Mouse (Mus musculus): ENCODE data around the gene Lama1.
"Not testable (repeated sequence)": the region's sequence is repeated elsewhere in the genome, so short reads cannot be mapped to it uniquely, and the experiment has no call there.

Lama1 gene

GRCm38 (mm10) chr17:67841494-67841893 is 144.4 kb downstream of the Lama1 start:
- DNase-seq = not testable (repeated sequence)

- DNase-seq = no peak
Observed at GRCm38 (mm10) chr17:67861080-67861630, 164.1 kb downstream of the Lama1 start.

- peak; percentile 63 to 71 for DNase-seq
Observed at GRCm38 (mm10) chr17:67861744-67862535, 164.9 kb downstream of the Lama1 start.

GRCm38 (mm10) chr17:67864363-67864762 is 167.3 kb downstream of the Lama1 start:
- no peak for DNase-seq

GRCm38 (mm10) chr17:67864912-67865311 is 167.9 kb downstream of the Lama1 start:
- no peak for DNase-seq

- peak in 1 of 2 experiments; percentile 12 for DNase-seq
Observed at GRCm38 (mm10) chr17:67866026-67866425, 169.0 kb downstream of the Lama1 start.

GRCm38 (mm10) chr17:67866541-67867241 is 169.6 kb downstream of the Lama1 start:
- DNase-seq = no peak

GRCm38 (mm10) chr17:67869731-67870601 is 172.9 kb downstream of the Lama1 start:
- peak; percentile 64 to 67 for DNase-seq

Measured in lung, postnatal 4 days (tissue).